Mouse (Mus musculus) B cell, adult 2 months (primary cell): Measurements from ENCODE around the gene Capn15.

Source experiments
- DNase-seq, 2 experiments: peaks; one replicate each; pipeline ENCODE4 v3.0.0; 2022

The Capn15 gene

DNA sequence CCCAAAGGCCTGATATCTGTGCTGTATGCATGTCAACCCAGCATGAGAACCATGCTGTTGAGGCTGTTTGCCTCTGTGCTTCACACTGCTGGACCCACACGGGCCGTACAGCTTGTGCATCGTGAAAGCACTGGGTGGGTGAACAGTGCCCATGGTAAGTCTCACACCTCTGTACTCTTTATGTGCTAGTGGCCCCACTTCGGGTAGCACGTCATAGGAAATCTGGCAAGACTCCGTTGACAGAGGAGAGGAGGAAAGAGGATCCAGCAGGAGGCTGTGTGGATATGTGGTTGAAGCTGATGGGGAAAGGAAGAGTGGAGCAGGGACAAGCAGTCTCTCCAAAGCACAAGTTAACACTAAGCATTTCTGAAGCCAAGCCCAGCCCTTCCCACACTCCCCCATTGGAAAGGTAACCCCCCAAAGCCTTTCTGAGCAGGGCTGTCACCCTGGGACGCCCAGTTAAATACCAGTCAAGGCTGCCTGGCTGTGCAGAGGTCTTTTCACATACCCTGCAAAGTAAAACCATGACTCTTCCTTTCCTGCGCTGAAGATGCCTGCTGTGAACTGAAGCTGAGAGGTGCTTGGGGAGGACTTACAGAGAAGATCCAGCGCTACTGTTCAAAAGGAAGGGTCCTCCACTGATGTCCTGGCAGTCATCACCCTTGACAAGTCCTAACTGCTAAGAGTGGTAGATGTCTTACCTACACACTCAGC, 67.4 kb downstream of the Capn15 start:
- no peak for DNase-seq

DNA sequence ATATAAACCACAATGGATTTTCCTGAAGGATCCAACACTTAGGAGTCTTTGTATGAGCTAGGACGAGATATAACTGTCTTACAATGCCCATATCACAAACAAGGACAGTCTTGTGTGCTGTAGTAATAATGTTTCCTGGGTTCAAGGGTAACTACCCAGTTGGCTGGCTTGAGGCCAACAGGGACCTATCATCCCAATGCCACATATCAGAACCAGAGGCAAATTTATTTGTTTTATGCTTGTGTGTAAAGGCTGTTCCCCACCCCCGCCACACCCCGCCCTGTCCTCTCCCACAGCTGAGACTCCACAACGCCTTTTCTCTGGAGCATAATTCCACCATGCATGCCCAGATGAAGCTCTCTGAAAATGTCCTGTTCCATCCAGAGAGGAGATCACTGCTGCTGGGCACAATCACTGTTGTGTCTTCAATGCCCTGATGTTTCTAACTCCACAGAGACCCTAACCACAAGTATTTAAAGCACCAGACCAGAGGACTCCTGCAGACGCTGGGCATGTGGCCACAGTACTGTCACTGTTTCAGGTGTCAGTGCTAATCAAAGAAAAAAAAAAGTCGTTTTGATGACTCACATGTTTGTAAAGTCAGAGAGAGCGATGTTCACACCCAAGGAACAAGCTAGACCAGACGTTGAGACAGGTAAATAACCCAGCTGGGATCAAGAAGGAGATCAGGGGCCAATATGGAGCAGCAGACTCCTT, 68.5 kb downstream of the Capn15 start:
- DNase-seq = no peak

DNA sequence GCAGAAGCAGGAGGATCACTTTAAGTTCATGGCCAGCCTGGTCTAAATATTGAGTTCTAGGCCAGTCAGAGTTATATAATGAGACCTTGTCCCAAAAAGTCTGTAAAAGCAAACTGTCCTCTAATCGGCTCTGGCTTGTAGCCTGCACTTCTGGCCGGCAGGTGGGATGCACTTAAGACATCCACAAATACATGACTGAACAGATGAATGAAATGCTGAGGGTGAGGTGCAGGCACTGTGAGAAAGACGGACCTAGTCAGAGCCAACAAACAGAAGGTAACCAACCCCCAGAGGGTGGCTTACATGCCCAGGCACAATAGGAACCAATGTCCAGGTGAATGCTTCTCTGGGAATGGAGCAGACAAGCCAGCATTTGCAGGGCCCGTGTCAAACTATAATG, 71.3 kb downstream of the Capn15 start:
- no peak for DNase-seq

DNA sequence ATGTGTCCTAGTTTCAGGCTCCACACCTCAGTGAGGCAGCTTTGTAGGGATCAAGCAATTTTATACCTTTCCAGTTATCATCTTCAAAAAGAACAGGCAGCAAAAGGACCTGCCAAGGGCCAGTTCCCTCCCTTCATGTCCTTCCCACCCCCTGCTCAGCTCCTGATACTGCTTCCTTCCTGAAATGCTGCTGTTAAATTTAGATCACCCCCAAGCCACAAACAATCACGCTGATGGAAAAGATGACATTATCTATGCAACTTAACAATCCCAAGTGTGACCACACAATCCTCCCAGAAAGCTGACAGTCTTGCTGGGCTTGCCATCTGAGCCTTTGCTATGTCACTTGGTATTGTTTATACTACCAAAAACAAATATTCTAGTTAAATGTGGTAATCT, 71.7 kb downstream of the Capn15 start:
- no peak for DNase-seq

DNA sequence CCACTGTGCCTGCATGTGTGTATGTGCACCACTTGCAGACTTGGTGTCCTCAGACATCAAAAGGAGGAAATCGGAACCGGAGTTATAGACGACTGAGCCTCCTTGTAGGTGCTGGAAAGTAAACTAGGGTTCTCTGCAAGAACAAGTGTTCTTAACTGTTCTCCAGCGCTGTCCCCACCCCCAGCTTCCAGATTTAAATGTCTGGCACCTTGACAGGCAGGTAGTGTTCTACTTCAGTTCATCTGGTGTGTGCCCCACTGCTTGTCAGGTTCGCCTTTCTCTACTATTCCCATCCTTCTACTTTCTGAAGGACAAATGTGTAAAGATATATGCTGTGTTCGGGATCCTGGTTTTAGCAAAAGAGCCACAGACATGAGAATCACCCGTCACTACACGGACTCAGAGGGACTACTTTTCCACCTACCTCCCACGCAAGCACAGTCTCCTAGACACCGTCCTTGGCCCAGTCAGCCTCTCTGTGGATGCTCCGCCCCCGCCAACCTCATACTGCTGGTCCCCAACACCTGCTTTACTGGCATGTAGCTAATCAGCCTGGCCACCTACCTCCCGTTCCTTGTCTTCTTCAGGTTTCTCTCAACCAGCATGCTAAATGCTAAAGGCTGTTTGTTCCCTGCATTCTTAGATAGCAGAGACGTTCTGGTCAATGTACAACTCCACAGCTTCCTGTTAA, 72.3 kb downstream of the Capn15 start:
- DNase-seq = no peak

DNA sequence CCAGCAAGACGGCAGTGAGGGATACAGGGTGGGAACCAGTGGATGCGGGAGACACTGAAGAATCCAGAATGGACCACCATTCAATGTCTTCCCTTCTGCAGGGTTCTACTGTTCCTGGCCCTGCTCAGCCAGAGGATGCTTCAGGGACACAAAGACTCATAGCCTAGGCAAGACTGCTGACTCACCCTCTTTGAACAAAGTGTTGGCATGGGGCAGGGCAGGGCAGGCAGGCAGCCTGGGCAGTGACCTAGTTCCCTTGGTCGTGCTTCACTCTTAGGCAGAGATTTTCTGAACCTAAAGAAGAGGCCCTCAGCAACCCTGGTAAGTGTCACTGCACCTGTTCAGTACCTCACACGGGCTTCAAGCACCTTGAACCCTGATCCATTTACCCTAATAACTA, 73.8 kb downstream of the Capn15 start:
- DNase-seq = no peak
